ENCODE assay signal across 8 mouse cellular contexts in the genomic region with DNA sequence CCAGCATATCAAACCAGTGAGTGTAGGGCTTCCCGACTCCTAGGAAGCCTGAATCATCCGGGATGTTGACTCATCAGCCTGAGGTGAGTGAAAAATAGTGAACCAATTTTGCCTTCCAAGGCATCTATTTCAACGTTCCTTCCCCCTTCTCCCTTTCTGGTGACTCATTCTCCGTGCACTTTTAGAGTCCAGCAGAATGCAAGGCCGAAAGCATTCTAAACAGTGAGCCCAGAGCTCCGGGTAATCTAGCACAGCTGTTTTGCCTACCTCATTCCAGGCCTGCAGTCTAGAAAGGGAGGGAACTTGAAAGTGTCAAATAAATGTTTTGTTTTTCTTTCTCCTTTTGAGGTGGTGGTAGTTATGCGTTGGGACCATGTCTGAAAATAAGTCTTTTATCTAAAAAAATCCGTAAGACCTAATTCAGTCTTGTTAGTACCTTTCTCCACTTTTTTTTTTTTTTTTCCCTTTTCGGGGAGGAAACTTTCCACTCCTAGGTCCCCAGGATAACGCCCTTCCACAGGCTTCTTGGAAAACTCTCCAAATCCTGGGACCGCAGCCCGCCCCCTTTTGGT. TPM values are rescaled to one million over a fixed set of nuclear protein-coding genes. Genes with fewer than 3 reads are reported as not detected.
A peak's percentile ranks its signal among the peaks of the same experiment; 100 is the strongest.
DNase-seq lines count a peak whose midpoint lies in the region; ATAC-seq and TF ChIP-seq lines count a peak whose summit lies in the region.

No protein-coding gene starts in this region.

- no peaks in the 10 kb centered on the region for H3K36me3 ChIP-seq in forebrain, embryonic 12.5 days (replicated peaks)
- peaks cover 13% of the 10 kb centered on the region for H3K36me3 ChIP-seq in hindbrain, embryonic 10.5 days
- H3K36me3 ChIP-seq in limb, embryonic 15.5 days: no peaks in the 10 kb centered on the region; the same call in 1 of the 2 replicates

- no peak for DNase-seq in layer of hippocampus, adult 2 months (ENCODE audit: low spot score in 2 of 2)
- no peak for DNase-seq in layer of hippocampus, postnatal 10 days (ENCODE audit: low spot score in 2 of 2)
- peak; percentile 51 for DNase-seq in adrenal gland, postnatal 10 days
- DNase-seq in hindbrain, embryonic 10.5 days (ENCODE audit: low spot score): peak; percentile 8
- DNase-seq in neural tube, embryonic 10.5 days (ENCODE audit: extremely low spot score, low spot score): peak; percentile 14
- DNase-seq in c-Kit-positive CD71-positive TER-119-positive erythroid progenitor cells, embryonic 14.5 days (ENCODE audit: low spot score): no peak

- peak; percentile 76 for TF ChIP-seq CTCF in layer of hippocampus, adult 2 months (conservative IDR thresholded peaks at IDR 0.05)

- H3K4me3 ChIP-seq in layer of hippocampus, adult 2 months: peak overlapping the region; percentile 38
- H3K4me3 ChIP-seq in forebrain, embryonic 12.5 days (replicated peaks): peak overlapping the region; percentile 97
- H3K4me3 ChIP-seq in hindbrain, embryonic 10.5 days: peak overlapping the region; percentile 97
- H3K4me3 ChIP-seq in limb, embryonic 15.5 days: peak overlapping the region; percentile 97

- no peaks in the 10 kb centered on the region for H3K27me3 ChIP-seq in forebrain, embryonic 12.5 days
- no peaks in the 10 kb centered on the region for H3K27me3 ChIP-seq in hindbrain, embryonic 10.5 days (ENCODE audit: insufficient read depth, poor library complexity, severe bottlenecking)
- H3K27me3 ChIP-seq in limb, embryonic 15.5 days: no peaks in the 10 kb centered on the region

- H3K27ac ChIP-seq in layer of hippocampus, adult 2 months: peak overlapping the region; percentile 52
- H3K27ac ChIP-seq in forebrain, embryonic 12.5 days: no peak overlapping the region
- H3K27ac ChIP-seq in hindbrain, embryonic 10.5 days: no peak overlapping the region
- peak overlapping the region; percentile 89 for H3K27ac ChIP-seq in limb, embryonic 15.5 days

- peaks cover 13% of the 10 kb centered on the region for H3K4me1 ChIP-seq in forebrain, embryonic 12.5 days
- H3K4me1 ChIP-seq in hindbrain, embryonic 10.5 days (replicated peaks): peaks cover 19% of the 10 kb centered on the region
- peaks cover 5% of the 10 kb centered on the region; the same call in 1 of the 2 replicates for H3K4me1 ChIP-seq in limb, embryonic 15.5 days

- no peak overlapping the region for H3K9ac ChIP-seq in forebrain, embryonic 12.5 days
- no peak overlapping the region for H3K9ac ChIP-seq in limb, embryonic 15.5 days

- 28% methylated on average over 12 of the region's 12 CpGs for WGBS in forebrain, embryonic 12.5 days
- WGBS in hindbrain, embryonic 10.5 days: 20% methylated on average over 12 of the region's 12 CpGs
- WGBS in limb, embryonic 15.5 days: 11% methylated on average over 12 of the region's 12 CpGs

- H3K9me3 ChIP-seq in forebrain, embryonic 12.5 days: no peaks in the 10 kb centered on the region
- H3K9me3 ChIP-seq in hindbrain, embryonic 10.5 days: no peaks in the 10 kb centered on the region
- no peaks in the 10 kb centered on the region for H3K9me3 ChIP-seq in limb, embryonic 15.5 days

- no peak overlapping the region for H3K4me2 ChIP-seq in forebrain, embryonic 12.5 days
- peak overlapping the region; percentile 29 for H3K4me2 ChIP-seq in limb, embryonic 15.5 days

- ATAC-seq in forebrain, embryonic 12.5 days (ENCODE audit: low FRiP score): no peak
- ATAC-seq in limb, embryonic 15.5 days (ENCODE audit: insufficient number of reproducible peaks, low FRiP score, low TSS enrichment, low read depth): no peak

RNA-seq across cellular contexts. Expression of a gene that starts 0.6 kb away (rescaled TPM):
- total RNA-seq in layer of hippocampus, adult 2 months (2021): 100 to 1,000 TPM; 456 to 473 TPM
- total RNA-seq in layer of hippocampus, postnatal 10 days (2021): 100 to 1,000 TPM; 504 to 510 TPM
- 100 to 1,000 TPM; 297 to 308 TPM for total RNA-seq in adrenal gland, postnatal 10 days (2021)
- 103 and 104 TPM in 2 replicates for polyA plus RNA-seq in forebrain, embryonic 12.5 days (2016; fragmentation: Nextera tagmentation; extraction: Ambion mirVana)
- 66.5 and 67.1 TPM in 2 replicates for polyA plus RNA-seq in hindbrain, embryonic 10.5 days (2016; fragmentation: Nextera tagmentation; extraction: Ambion mirVana)
- polyA plus RNA-seq in limb, embryonic 15.5 days (2015; fragmentation: Nextera tagmentation; extraction: Ambion mirVana): 72.1 and 94.2 TPM in 2 replicates

Comparison
In these comparisons a context has a peak if more than half of its experiments do, and no peak if none do; other contexts are left out.
1. DNase-seq: peak in adrenal gland, postnatal 10 days (single experiment), hindbrain, embryonic 10.5 days (single experiment) and neural tube, embryonic 10.5 days (single experiment); none in layer of hippocampus, adult 2 months (0 of 2), layer of hippocampus, postnatal 10 days (0 of 2) and c-Kit-positive CD71-positive TER-119-positive erythroid progenitor cells, embryonic 14.5 days (single experiment).
2. H3K27ac ChIP-seq: peak in layer of hippocampus, adult 2 months (single experiment) and limb, embryonic 15.5 days (single experiment); none in forebrain, embryonic 12.5 days (single experiment) and hindbrain, embryonic 10.5 days (single experiment).
3. H3K4me3 ChIP-seq: peak in every context shown above with its lines; median percentile 97 in forebrain, embryonic 12.5 days; 97 in hindbrain, embryonic 10.5 days; 97 in limb, embryonic 15.5 days; 38 in layer of hippocampus, adult 2 months.